Mouse (Mus musculus): ENCODE measurements around the gene Pet117.

Gene Pet117

GRCm38 (mm10) chr2:144382624-144383138, 13.9 kb downstream of the Pet117 start:
- no peak for DNase-seq

GRCm38 (mm10) chr2:144386296-144386695, 17.5 kb downstream of the Pet117 start:
- no peak for DNase-seq

- DNase-seq: no peak
Measured at GRCm38 (mm10) chr2:144388416-144388815, 19.6 kb downstream of the Pet117 start.

GRCm38 (mm10) chr2:144399531-144399930, 30.7 kb downstream of the Pet117 start:
- no peak for DNase-seq

- no peak for DNase-seq
Measured at GRCm38 (mm10) chr2:144400659-144401058, 31.9 kb downstream of the Pet117 start.

GRCm38 (mm10) chr2:144409037-144409436, 40.2 kb downstream of the Pet117 start:
- DNase-seq: peak in 1 of 2 experiments; percentile 49

- peak; percentile 33 to 68 for DNase-seq
Measured at GRCm38 (mm10) chr2:144410603-144411002, 41.8 kb downstream of the Pet117 start.

- DNase-seq: peak; percentile 27 to 37
Measured at GRCm38 (mm10) chr2:144414646-144415045, 45.9 kb downstream of the Pet117 start.

GRCm38 (mm10) chr2:144416859-144417258, 48.1 kb downstream of the Pet117 start:
- no peak for DNase-seq

GRCm38 (mm10) chr2:144418062-144418461, 49.3 kb downstream of the Pet117 start:
- no peak for DNase-seq

GRCm38 (mm10) chr2:144422094-144422675, 53.4 kb downstream of the Pet117 start:
- no peak for DNase-seq

Data from cerebellum, postnatal 25 days (tissue).